Mouse (Mus musculus): ENCODE measurements around the gene Dscaml1. TPM values are rescaled to one million over a fixed set of nuclear protein-coding genes. Genes with fewer than 3 reads are reported as not detected.
A peak's percentile ranks its signal among the peaks of the same experiment; 100 is the strongest.

Gene Dscaml1
- polyA plus RNA-seq, 1 experiment: not detected

DNA sequence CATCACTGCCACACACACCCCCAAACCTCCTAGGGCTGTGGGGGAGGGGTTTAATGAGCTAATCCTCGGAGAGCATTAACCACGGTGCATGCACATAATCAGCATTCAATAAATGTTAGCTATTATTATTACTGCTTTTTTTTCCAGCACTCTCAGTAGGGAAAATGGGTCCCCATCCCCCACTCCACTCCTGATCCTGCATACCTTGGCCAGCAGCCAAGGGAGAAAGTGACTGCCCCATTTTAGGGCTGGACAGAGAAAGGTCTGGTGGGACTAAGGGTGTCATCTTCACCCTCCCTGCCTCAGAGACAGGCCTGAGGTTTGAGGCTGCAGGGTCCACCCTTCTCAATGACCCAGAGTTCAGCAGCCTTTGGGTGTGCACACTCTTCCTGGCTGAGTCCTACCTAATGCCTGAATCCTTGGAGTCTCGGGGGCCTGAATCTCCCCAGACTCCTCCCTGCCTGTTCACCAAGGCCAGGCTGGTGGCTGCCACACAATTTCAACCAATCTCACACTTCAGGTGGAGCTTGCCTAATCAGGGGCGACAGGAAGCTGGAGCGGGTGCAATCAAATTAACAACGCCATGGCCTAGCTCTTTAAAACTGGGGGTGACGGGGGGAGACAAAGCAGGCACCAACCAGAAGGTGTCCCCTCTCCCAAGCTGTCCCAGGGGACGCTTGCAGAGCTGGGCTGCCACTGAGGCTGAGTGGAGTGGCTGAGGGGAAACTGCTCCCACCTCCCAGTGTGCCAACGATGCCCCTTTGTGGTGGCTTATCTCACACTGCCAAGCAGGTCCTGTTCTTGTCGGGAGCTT is 267.2 kb downstream of the Dscaml1 start:
- Histone ChIP-seq H3K4me1 (ENCODE audit: control insufficient read depth, insufficient read depth, low read length) (peaks cover 7% of the 10 kb centered on the region; the same call in 1 of the 2 replicates), H3K27ac (ENCODE audit: control insufficient read depth, insufficient read depth, low read depth, low read length, poor library complexity) (peak overlapping the region; percentile 26; the same call in 1 of the 2 replicates), H3K4me3 (replicated peaks; ENCODE audit: control insufficient read depth, low read depth, low read length) (no peak overlapping the region)
- 8% methylated on average over 10 of the region's 10 CpGs for WGBS
- no peak for TF ChIP-seq CTCF (IDR thresholded peaks at IDR 0.05; ENCODE audit: control insufficient read depth, insufficient read depth, low read length)
- TF ChIP-seq POLR2A (IDR thresholded peaks at IDR 0.05; ENCODE audit: borderline replicate concordance, control insufficient read depth, low read depth, low read length): no peak

DNA sequence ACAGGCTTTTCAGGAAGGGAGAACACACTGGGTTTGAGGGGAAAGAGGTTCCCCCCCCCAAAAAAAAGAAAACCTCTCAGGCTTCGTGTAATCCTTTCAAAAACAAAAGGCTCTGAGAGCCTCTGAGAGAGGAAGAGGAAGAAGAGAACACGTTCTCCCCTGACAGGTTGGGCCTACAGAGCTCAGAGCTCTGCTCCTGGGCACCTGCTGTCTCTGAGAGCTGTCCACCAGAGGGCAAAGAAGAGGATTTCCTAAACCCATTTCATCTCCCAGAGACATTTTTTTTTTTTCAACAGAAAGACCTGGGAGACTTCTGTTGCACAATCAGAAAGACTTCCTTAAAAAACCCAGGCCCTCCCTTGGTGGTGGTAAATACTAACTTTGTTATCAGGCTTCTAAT is 267.8 kb downstream of the Dscaml1 start:
- WGBS: 0% methylated on average over 2 of the region's 2 CpGs
- Histone ChIP-seq H3K4me3 (replicated peaks; ENCODE audit: control insufficient read depth, low read depth, low read length) (no peak overlapping the region), H3K4me1 (ENCODE audit: control insufficient read depth, insufficient read depth, low read length) (peaks cover 7% of the 10 kb centered on the region; the same call in 1 of the 2 replicates), H3K27ac (ENCODE audit: control insufficient read depth, insufficient read depth, low read depth, low read length, poor library complexity) (peak overlapping the region; percentile 26; the same call in 1 of the 2 replicates)
- no peak for TF ChIP-seq POLR2A (IDR thresholded peaks at IDR 0.05; ENCODE audit: borderline replicate concordance, control insufficient read depth, low read depth, low read length)
- TF ChIP-seq CTCF (IDR thresholded peaks at IDR 0.05; ENCODE audit: control insufficient read depth, insufficient read depth, low read length): no peak

DNA sequence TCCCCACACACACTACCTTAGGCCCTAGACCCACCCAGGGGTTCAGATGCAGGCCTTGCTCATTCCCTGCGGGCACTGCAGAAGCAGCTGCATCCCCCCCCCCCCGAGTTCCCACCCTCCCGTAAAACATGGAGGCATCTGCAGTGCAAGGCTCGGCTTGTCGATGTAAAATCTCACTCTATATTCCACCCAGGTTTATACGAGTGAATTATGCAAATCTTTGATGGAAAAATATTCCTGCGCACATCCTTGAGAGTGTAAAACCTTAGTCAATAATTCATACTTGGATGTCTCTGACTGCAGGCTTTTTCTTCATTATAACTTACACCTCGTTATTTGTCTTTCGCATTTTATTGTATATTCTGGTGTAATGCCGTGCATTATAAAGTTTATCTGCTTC is 272.7 kb downstream of the Dscaml1 start:
- 79% methylated on average over 10 of the region's 10 CpGs for WGBS
- TF ChIP-seq CTCF (IDR thresholded peaks at IDR 0.05; ENCODE audit: control insufficient read depth, insufficient read depth, low read length) (no peak), POLR2A (IDR thresholded peaks at IDR 0.05; ENCODE audit: borderline replicate concordance, control insufficient read depth, low read depth, low read length) (no peak)
- no peaks in the 10 kb centered on the region for H3K4me1 ChIP-seq (ENCODE audit: control insufficient read depth, insufficient read depth, low read length)
- H3K27ac ChIP-seq (ENCODE audit: control insufficient read depth, insufficient read depth, low read depth, low read length, poor library complexity): no peak overlapping the region
- no peak overlapping the region for H3K4me3 ChIP-seq (replicated peaks; ENCODE audit: control insufficient read depth, low read depth, low read length)

DNA sequence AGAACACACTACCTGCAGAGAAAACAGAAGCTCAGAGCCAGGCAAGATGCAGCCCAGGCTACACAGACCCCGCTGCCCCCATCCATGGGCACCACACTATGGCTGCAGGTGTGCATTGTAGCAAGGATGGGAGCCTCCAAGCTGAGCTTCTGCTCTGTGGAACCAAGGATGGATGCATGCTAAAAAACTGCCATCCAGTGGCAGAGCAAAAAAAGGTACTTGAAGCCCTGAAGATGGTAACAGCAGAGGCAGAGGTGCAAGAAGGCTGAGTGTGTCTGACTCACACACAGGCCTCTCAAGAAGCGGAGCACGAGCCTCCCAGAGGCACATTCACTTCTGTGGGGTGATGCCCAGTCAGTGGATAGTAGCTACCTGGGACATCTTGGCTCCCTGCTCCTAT is 276.8 kb downstream of the Dscaml1 start:
- no peaks in the 10 kb centered on the region for H3K4me1 ChIP-seq (ENCODE audit: control insufficient read depth, insufficient read depth, low read length)
- no peak overlapping the region for H3K4me3 ChIP-seq (replicated peaks; ENCODE audit: control insufficient read depth, low read depth, low read length)
- WGBS: 80% methylated on average over 3 of the region's 3 CpGs
- H3K27ac ChIP-seq (ENCODE audit: control insufficient read depth, insufficient read depth, low read depth, low read length, poor library complexity): no peak overlapping the region
- TF ChIP-seq CTCF (IDR thresholded peaks at IDR 0.05; ENCODE audit: control insufficient read depth, insufficient read depth, low read length): no peak
- TF ChIP-seq POLR2A (IDR thresholded peaks at IDR 0.05; ENCODE audit: borderline replicate concordance, control insufficient read depth, low read depth, low read length): no peak

DNA sequence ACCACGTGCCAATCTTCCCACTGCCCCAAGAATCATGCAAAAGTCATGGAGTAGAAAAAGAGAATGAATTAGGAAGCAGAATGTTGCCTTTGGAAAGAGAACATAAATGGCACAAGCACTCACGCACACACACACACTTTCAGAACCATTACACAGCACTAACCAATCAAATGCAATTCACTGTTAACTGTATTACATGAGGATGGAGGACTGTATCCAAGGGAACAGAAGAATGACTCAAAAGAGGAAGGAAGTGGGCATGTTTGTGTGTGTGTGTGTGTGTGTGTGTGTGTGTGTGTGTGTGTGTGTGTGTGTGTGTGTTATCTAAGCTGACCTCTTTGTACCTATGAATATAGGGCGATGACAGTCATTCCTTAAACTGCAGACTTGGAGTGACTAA is 278.0 kb downstream of the Dscaml1 start:
- WGBS: 6% methylated on average over 3 of the region's 3 CpGs
- H3K27ac ChIP-seq (ENCODE audit: control insufficient read depth, insufficient read depth, low read depth, low read length, poor library complexity): no peak overlapping the region
- no peaks in the 10 kb centered on the region for H3K4me1 ChIP-seq (ENCODE audit: control insufficient read depth, insufficient read depth, low read length)
- no peak overlapping the region for H3K4me3 ChIP-seq (replicated peaks; ENCODE audit: control insufficient read depth, low read depth, low read length)
- TF ChIP-seq POLR2A (IDR thresholded peaks at IDR 0.05; ENCODE audit: borderline replicate concordance, control insufficient read depth, low read depth, low read length): no peak

DNA sequence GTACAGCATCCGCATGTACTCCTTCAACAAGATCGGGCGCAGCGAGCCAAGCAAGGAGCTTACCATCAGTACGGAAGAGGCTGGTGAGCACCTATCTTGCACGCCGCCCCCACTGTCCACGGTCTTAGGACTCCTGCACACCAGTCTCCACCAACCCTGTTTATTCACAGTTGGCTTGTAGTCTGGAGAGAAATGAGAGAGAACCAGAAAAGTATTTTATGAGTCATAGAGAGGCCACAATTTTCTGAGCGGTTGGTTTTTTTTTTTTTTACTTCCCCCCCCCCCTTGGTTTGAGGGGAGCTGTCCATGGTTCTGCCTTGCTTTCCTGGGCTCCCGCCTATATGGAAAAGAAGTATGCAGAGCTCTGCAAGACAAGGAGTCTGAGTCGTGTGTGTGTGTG is 283.9 kb downstream of the Dscaml1 start:
- Histone ChIP-seq H3K4me1 (ENCODE audit: control insufficient read depth, insufficient read depth, low read length) (no peaks in the 10 kb centered on the region), H3K4me3 (replicated peaks; ENCODE audit: control insufficient read depth, low read depth, low read length) (no peak overlapping the region), H3K27ac (ENCODE audit: control insufficient read depth, insufficient read depth, low read depth, low read length, poor library complexity) (no peak overlapping the region)
- no peak for TF ChIP-seq POLR2A (IDR thresholded peaks at IDR 0.05; ENCODE audit: borderline replicate concordance, control insufficient read depth, low read depth, low read length)
- no peak for TF ChIP-seq CTCF (IDR thresholded peaks at IDR 0.05; ENCODE audit: control insufficient read depth, insufficient read depth, low read length)
- 62% methylated on average over 11 of the region's 11 CpGs for WGBS

DNA sequence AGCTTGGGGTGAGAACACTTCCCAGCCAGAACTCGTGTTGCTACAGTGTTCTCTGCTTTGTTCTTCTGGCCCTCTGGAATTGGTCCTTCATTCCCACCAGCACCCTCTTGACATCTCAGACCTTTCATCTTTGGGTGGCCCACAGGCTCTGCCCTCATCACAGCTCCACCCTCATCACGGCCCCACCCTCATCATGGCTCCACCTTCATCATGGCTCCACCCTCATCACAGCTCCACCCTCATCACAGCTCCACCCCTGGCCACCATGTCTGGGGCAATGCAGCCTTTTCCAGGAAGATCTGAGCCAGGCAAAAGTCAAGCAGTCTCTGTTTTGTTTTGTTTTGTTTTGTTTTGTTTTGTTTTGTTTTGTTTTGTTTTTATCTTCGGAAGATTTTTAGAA is 289.0 kb downstream of the Dscaml1 start:
- 49% methylated on average over 3 of the region's 3 CpGs for WGBS
- H3K4me1 ChIP-seq (ENCODE audit: control insufficient read depth, insufficient read depth, low read length): no peaks in the 10 kb centered on the region
- no peak overlapping the region for H3K27ac ChIP-seq (ENCODE audit: control insufficient read depth, insufficient read depth, low read depth, low read length, poor library complexity)
- TF ChIP-seq POLR2A (IDR thresholded peaks at IDR 0.05; ENCODE audit: borderline replicate concordance, control insufficient read depth, low read depth, low read length) (no peak), CTCF (IDR thresholded peaks at IDR 0.05; ENCODE audit: control insufficient read depth, insufficient read depth, low read length) (no peak)
- no peak overlapping the region for H3K4me3 ChIP-seq (replicated peaks; ENCODE audit: control insufficient read depth, low read depth, low read length)

DNA sequence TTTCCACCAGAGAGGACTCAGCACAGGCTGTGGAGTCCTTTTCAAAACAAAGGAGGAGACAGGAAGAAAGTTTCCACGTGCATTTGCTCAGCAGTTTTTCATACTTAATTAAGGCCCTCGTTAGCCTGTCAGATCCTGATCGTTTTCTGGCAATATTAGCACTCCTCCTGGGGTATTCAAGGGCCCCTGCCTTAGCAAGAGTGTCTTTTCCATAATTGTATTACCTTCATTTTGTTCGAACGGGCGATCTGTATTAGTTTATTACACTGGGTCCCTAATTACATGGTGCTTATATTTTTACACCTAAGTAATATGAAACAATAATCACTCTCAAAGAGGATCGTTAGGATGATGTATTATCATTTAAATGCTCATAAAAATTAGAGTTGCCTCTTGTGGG is 293.6 kb downstream of the Dscaml1 start:
- no peak overlapping the region for H3K4me3 ChIP-seq (replicated peaks; ENCODE audit: control insufficient read depth, low read depth, low read length)
- TF ChIP-seq POLR2A (IDR thresholded peaks at IDR 0.05; ENCODE audit: borderline replicate concordance, control insufficient read depth, low read depth, low read length) (no peak), CTCF (IDR thresholded peaks at IDR 0.05; ENCODE audit: control insufficient read depth, insufficient read depth, low read length) (no peak)
- H3K4me1 ChIP-seq (ENCODE audit: control insufficient read depth, insufficient read depth, low read length): no peaks in the 10 kb centered on the region
- 55% methylated on average over 7 of the region's 7 CpGs for WGBS
- no peak overlapping the region for H3K27ac ChIP-seq (ENCODE audit: control insufficient read depth, insufficient read depth, low read depth, low read length, poor library complexity)
